Mouse (Mus musculus) limb, embryonic 14.5 days (tissue): ENCODE measurements around the gene Zbtb17. TPM values are rescaled to one million over a fixed set of nuclear protein-coding genes. Genes with fewer than 3 reads are reported as not detected.

Experiments used
- ATAC-seq: fragments of 200-750 bp; cut with Nextera tagmentation; 2 replicates; pipeline ENCODE4 v1.8.0; 2017; ENCODE audit warnings: low read depth, moderate number of reproducible peaks, moderate TSS enrichment; ENCODE audit not compliant: low FRiP score
- DNase-seq: peaks from one replicate; pipeline ENCODE4 v3.0.0-alpha.2; 2015; ENCODE audit warnings: low spot score
- H3K27ac ChIP-seq: fragments of 300-500 bp; sonication (generic); replicated peaks from 2 replicates; pipeline ENCODE4 v1.5.1; 2014; ENCODE audit warnings: low read depth, mild to moderate bottlenecking, low read length, moderate library complexity, mixed read lengths
- H3K27me3 ChIP-seq: fragments of 300-500 bp; sonication (generic); 2 replicates; pipeline ENCODE4 v1.6.1; 2014; ENCODE audit warnings: low read length, mixed read lengths; ENCODE audit not compliant: control insufficient read depth, insufficient read depth
- H3K36me3 ChIP-seq: fragments of 300-500 bp; sonication (generic); 2 replicates; pipeline ENCODE4 v1.6.1; 2014; ENCODE audit warnings: mild to moderate bottlenecking, low read length, moderate library complexity, mixed read lengths; ENCODE audit not compliant: control insufficient read depth, insufficient read depth
- H3K4me1 ChIP-seq: fragments of 300-500 bp; sonication (generic); 2 replicates; pipeline ENCODE4 v1.6.1; 2014; ENCODE audit warnings: antibody characterized with exemption, low read length, mixed read lengths; ENCODE audit not compliant: control insufficient read depth, insufficient read depth
- H3K4me2 ChIP-seq: fragments of 300-500 bp; sonication (generic); replicated peaks from 2 replicates; pipeline ENCODE4 v1.6.1; 2014; ENCODE audit warnings: low read depth, mild to moderate bottlenecking, low read length, moderate library complexity; ENCODE audit not compliant: severe bottlenecking
- H3K4me3 ChIP-seq: fragments of 300-500 bp; sonication (generic); replicated peaks from 2 replicates; pipeline ENCODE4 v1.5.1; 2014; ENCODE audit warnings: low read length
- H3K9ac ChIP-seq: fragments of 300-500 bp; sonication (generic); 2 replicates; pipeline ENCODE4 v1.6.1; 2014; ENCODE audit warnings: mild to moderate bottlenecking, low read depth, low read length, moderate library complexity; ENCODE audit not compliant: severe bottlenecking
- H3K9me3 ChIP-seq: fragments of 300-500 bp; sonication (generic); 2 replicates; pipeline ENCODE4 v1.6.1; 2016; ENCODE audit warnings: low read length; ENCODE audit not compliant: control insufficient read depth
- POLR2A ChIP-seq: fragments of 200-500 bp; IDR thresholded peaks from 2 replicates; pipeline ENCODE4 v1.8.0; 2012; ENCODE audit warnings: inconsistent platforms, mild to moderate bottlenecking, moderate library complexity, borderline replicate concordance; ENCODE audit not compliant: insufficient read depth, insufficient read length; ENCODE audit errors: extremely low read depth
- WGBS: fragments of 180-500 bp; shearing (Covaris S2); extraction: QIAGEN DNeasy Blood & Tissue Kit; methylation state at CpG from one replicate; pipeline ENCODE4 v1.1.7; 2014; 5-methylcytosine and 5-hydroxymethylcytosine counted together
- polyA plus RNA-seq, 2 experiments: library from polyadenylated mRNA; depleted of rRNA in 1 of 2; stranded (reverse) in 1 of 2; unstranded in 1 of 2; fragments of >200 nt; fragmentation: Nextera tagmentation in 1 of 2; extraction: Ambion mirVana in 1 of 2; gene quantifications; 2 replicates each; pipeline versions ENCODE4 v1.2.1 to v1.2.3; 2012 to 2014

Gene Zbtb17
- polyA plus RNA-seq, 2 experiments: 29.0 to 48.5 TPM

DNA sequence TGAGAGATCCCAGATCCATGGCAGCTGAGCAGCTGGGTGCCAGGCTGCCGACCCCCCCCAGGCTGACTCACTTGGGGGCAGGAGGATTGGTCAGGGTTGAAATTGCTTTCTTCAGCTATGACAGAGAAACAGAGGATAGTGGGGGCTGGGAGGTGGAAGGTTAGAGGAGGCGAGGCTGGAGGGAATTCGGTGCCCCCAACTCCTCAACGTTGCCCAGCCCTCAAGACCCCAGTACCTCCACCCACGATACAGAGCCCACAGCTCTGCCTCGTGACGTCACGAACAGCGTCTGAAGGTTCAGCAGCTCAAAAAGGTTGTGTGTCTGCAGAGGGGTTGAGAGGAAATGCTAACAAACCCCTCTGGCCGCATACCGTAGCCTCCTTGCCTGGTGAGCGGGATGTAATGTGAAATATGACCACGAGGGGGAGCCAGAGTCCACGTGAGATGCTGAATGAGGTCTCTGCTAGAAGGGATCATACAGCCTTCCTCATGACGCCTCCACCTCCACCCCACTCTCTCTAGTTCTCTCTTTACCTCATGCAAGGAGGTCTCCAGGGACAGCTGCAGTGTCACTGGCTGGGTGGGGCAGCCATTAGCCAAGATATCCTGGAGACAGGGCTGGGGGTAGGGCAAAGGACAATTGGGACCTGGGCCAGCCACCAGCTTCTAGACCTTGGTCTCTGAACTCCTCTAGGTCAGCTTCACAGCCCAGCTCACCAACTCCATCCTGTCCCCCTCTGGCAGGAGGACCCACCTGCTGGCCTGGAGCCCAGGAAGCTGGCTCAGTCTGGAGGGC is 39.7 kb upstream of the Zbtb17 start:
- no peaks in the 10 kb centered on the region for H3K27me3 ChIP-seq
- H3K9ac ChIP-seq: peak overlapping the region; percentile 31; the same call in 1 of the 2 replicates
- ATAC-seq (peak; percentile 81), DNase-seq (peak; percentile 81)
- H3K9me3 ChIP-seq: no peaks in the 10 kb centered on the region
- WGBS: 15% methylated on average over 12 of the region's 15 CpGs
- H3K4me2 ChIP-seq: peak overlapping the region; percentile 45
- TF ChIP-seq POLR2A: no peak
- H3K36me3 ChIP-seq: no peaks in the 10 kb centered on the region
- H3K4me3 ChIP-seq: peak overlapping the region; percentile 7; the same call in 1 of the 2 replicates
- H3K4me1 ChIP-seq: peaks cover 4% of the 10 kb centered on the region; the same call in 1 of the 2 replicates
- no peak overlapping the region for H3K27ac ChIP-seq

DNA sequence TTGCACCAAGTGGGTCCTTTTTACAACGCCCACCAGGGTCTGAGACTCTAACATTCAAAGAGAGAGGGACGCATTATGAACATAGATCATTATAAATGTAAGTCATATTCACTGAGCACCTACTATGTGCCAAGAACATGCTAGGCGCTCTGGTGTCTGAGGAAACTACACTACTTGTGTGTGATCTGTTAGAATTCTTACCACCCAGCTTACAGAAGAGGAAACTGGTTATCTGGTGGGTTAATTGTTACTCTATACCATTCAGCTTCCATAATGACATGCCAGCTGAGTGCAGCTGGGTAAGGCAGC is 39.2 kb upstream of the Zbtb17 start:
- no peaks in the 10 kb centered on the region for H3K36me3 ChIP-seq
- no peak overlapping the region for H3K9ac ChIP-seq
- H3K4me1 ChIP-seq: peaks cover 4% of the 10 kb centered on the region; the same call in 1 of the 2 replicates
- whole genome bisulfite sequencing: 84% methylated on average over 3 of the region's 3 CpGs
- ATAC-seq (no peak), DNase-seq (no peak)
- no peaks in the 10 kb centered on the region for H3K27me3 ChIP-seq
- no peak overlapping the region for H3K4me3 ChIP-seq
- no peak overlapping the region for H3K4me2 ChIP-seq
- TF ChIP-seq POLR2A: no peak
- no peak overlapping the region for H3K27ac ChIP-seq
- no peaks in the 10 kb centered on the region for H3K9me3 ChIP-seq

DNA sequence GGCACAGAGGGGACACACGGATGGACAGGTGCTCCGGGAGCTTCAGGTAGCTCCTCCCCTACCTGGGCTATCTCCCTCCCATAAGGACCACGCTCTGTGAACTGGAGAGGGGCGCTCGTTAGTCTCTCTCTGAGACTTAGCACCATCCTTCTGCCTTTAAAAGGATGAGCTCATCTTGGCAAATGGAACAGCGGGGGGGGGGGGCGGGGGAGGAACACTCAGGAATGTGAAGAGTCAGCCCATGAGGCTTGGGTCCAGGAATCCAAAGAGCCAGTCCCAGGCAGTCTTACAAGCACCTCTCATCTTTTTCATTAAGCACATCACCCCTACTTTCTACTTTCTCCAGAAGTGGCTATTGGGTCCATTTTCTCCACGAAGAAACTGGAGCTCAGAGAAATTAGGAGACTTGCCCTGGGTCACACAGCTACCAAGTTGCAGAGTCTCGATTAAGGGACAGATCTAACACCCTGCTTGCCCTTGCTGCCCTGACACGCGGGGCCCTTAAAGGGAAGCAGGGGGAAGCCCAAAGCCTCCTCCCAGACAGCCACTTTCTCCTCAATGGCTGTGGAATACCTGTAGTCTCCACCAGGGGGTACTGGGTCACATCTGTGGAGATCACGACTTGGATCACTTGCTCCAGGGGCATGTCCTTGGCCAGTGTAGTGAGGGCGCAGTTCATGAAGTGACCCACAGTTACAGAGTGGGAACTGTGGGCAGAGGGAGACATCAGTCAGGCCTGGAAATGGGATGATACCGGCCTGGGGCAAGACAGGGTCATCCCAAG is 37.7 kb upstream of the Zbtb17 start:
- Histone ChIP-seq H3K4me2 (no peak overlapping the region), H3K27me3 (no peaks in the 10 kb centered on the region), H3K27ac (no peak overlapping the region), H3K9me3 (no peaks in the 10 kb centered on the region), H3K9ac (no peak overlapping the region), H3K36me3 (no peaks in the 10 kb centered on the region), H3K4me1 (peaks cover 4% of the 10 kb centered on the region; the same call in 1 of the 2 replicates), H3K4me3 (no peak overlapping the region)
- TF ChIP-seq POLR2A: no peak
- no peak for ATAC-seq
- DNase-seq: no peak
- WGBS: 36% methylated on average over 13 of the region's 14 CpGs

DNA sequence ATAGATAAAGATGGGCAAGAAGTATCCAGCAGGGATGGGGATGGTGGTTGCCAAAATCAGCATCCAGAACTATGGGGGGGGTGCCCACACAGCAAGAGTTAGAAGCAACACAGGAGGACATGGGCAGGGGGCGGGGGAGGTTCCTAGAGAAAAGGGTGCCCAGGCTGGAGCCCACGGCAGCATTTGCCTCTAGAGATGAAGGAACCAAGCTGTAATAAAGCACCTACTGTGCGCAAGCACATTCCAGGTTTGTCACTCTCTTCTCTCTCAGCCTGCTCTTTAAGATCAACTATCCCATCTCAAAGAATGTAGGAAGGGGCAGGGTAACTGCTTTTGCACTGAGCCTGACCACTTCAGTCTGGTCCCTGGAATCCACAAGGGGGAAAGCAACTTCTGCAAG is 35.9 kb upstream of the Zbtb17 start:
- TF ChIP-seq POLR2A: no peak
- 89% methylated on average over 3 of the region's 3 CpGs for WGBS
- H3K4me1 ChIP-seq: peaks cover 4% of the 10 kb centered on the region; the same call in 1 of the 2 replicates
- no peaks in the 10 kb centered on the region for H3K9me3 ChIP-seq
- no peak overlapping the region for H3K9ac ChIP-seq
- no peak overlapping the region for H3K4me2 ChIP-seq
- no peak overlapping the region for H3K27ac ChIP-seq
- H3K27me3 ChIP-seq: no peaks in the 10 kb centered on the region
- H3K4me3 ChIP-seq: no peak overlapping the region
- no peak for ATAC-seq
- no peak for DNase-seq
- H3K36me3 ChIP-seq: no peaks in the 10 kb centered on the region

DNA sequence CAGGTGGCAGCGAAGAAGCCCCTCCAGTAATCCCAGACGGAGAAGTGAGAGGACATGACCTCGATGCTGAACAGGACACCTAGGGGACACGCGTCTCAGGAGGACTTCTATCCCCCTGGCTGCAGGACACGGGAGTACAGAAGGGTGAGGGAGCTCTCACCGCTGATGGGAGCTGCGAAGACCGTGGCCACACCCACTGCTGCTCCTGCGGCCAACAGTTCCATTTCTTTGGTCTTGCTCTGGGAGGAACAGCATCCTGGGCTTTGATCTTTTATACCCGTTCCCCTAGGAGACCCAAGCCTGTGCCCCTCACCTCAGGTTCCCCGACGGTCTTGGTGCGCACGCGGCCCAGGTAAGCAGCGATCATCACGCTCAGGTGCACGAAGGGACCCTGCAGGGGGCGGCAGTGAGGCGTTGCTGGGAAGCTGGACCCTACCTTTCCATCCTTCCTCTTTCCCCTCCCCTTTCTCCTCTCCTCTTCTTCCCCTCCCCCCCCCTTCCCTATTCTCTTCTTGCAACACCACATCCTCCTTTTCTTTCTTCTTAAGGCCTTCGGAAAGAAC is 32.9 kb upstream of the Zbtb17 start:
- no peaks in the 10 kb centered on the region for H3K9me3 ChIP-seq
- no peak for TF ChIP-seq POLR2A
- no peak for ATAC-seq
- no peak overlapping the region for H3K9ac ChIP-seq
- H3K4me3 ChIP-seq: no peak overlapping the region
- WGBS: 17% methylated on average over 22 of the region's 22 CpGs
- H3K4me2 ChIP-seq: 0 out of 2 replicates have a peak overlapping the region, but pooled peaks have one; percentile 10
- no peaks in the 10 kb centered on the region for H3K27me3 ChIP-seq
- no peak for DNase-seq
- H3K4me1 ChIP-seq: no peaks in the 10 kb centered on the region
- no peak overlapping the region for H3K27ac ChIP-seq
- no peaks in the 10 kb centered on the region for H3K36me3 ChIP-seq
